ENCODE assay signal across 16 mouse cellular contexts in the genomic region with DNA sequence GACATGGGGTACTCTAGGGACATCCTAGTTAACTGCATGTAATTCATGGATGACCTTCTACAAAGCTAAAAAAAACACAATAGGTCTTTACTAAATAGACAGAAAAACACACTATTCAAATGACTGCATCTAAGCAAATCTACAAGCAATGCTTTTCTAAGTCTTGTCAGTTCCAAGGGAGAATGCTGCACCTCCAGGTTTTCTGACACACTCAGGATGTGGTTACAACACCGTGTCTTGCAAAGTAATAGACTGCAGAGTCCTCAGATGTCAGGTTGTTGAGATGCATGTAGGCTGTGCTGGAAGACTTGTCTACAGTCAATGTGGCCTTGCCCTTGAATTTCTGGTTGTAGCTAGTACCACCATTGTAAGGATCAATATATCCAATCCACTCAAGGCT.
"Had no signal": no experiment of that assay in that cellular context is flagged by ENCODE, and none has a peak within 500 bp of the region (broad histone marks: within the 10 kb centered on the region; RNA-seq: fewer than 3 reads in every experiment).

No protein-coding gene starts in this region.

- DNase-seq: gastrocnemius, adult 2 months; gastrocnemius, postnatal 10 days; gastrocnemius, postnatal 25 days; heart, adult 18-20 months; heart, postnatal 10 days; heart, postnatal 4 days; kidney, adult 18-20 months; kidney, adult 8-10 months; kidney, postnatal 10 days; kidney, postnatal 36 days; liver; liver, embryonic 13.5 days had no signal

- ATAC-seq: hindbrain, embryonic 16.5 days; inflammation-experienced regulatory T-cells, adult 6 months; intestine, embryonic 15.5 days; intestine, postnatal 0 days had no signal
